Mouse (Mus musculus) neural tube, embryonic 13.5 days (tissue): ENCODE results near the gene Kcnj14. TPM values are rescaled to one million over a fixed set of nuclear protein-coding genes. Genes with fewer than 3 reads are reported as not detected.

Experiments used
- ATAC-seq: fragments of 200-750 bp; cut with Nextera tagmentation; 2 replicates; pipeline ENCODE4 v1.8.0; 2017; ENCODE audit warnings: low read depth, mild to moderate bottlenecking, moderate TSS enrichment, moderate library complexity
- H3K27ac ChIP-seq: fragments of 300-500 bp; sonication (generic); replicated peaks from 2 replicates; pipeline ENCODE4 v1.5.1; 2015; ENCODE audit warnings: moderate library complexity, mild to moderate bottlenecking, inconsistent platforms
- H3K27me3 ChIP-seq: fragments of 300-500 bp; sonication (generic); 2 replicates; pipeline ENCODE4 v1.6.1; 2015; ENCODE audit warnings: mild to moderate bottlenecking, inconsistent platforms
- H3K36me3 ChIP-seq: fragments of 300-500 bp; sonication (generic); 2 replicates; pipeline ENCODE4 v1.6.1; 2015; ENCODE audit warnings: mild to moderate bottlenecking, inconsistent platforms
- H3K4me1 ChIP-seq: fragments of 300-500 bp; sonication (generic); replicated peaks from 2 replicates; pipeline ENCODE4 v1.6.1; 2015; ENCODE audit warnings: inconsistent platforms
- H3K4me2 ChIP-seq: fragments of 300-500 bp; sonication (generic); 2 replicates; pipeline ENCODE4 v1.6.1; 2015; ENCODE audit warnings: inconsistent platforms, mild to moderate bottlenecking, moderate library complexity
- H3K4me3 ChIP-seq: fragments of 300-500 bp; sonication (generic); 2 replicates; pipeline ENCODE4 v1.5.1; 2015; ENCODE audit warnings: mild to moderate bottlenecking, inconsistent platforms
- H3K9ac ChIP-seq: fragments of 300-500 bp; sonication (generic); 2 replicates; pipeline ENCODE4 v1.6.1; 2015; ENCODE audit warnings: moderate library complexity, mild to moderate bottlenecking, inconsistent platforms
- H3K9me3 ChIP-seq: fragments of 300-500 bp; sonication (generic); 2 replicates; pipeline ENCODE4 v1.6.1; 2016; ENCODE audit warnings: inconsistent platforms
- WGBS: fragments of 180-500 bp; shearing (Covaris S2); methylation state at CpG from one replicate; pipeline ENCODE4 v1.1.7; 2015; 5-methylcytosine and 5-hydroxymethylcytosine counted together
- polyA plus RNA-seq: library from polyadenylated mRNA; unstranded; fragments of >200 nt; fragmentation: Nextera tagmentation; extraction: Ambion mirVana; gene quantifications from 2 replicates; pipeline ENCODE4 v1.2.1, GENCODE M21; 2015

The Kcnj14 gene
- polyA plus RNA-seq, result 0.85 and 0.93 TPM in 2 replicates

DNA sequence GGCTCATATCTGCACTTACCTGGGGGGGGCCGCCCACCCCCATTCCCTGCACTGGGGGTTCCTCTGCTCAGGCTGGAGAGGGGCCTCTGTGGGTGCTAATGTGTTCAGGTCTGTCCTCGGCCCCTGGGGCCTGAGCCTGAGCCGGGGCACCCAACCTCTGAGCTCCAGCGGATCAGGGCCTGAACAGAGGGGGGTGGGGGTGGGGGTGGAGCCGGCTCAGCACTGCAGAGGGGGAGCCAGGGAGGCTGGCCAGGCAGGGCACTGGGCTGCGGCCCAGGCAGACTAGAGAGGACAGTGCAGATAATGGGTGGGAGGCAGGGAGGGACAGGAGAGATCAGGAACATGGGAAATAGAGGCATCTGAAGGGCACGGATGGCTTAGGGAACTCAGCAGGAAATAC, at the start of gene Kcnj14:
Gene Kcnj14 (minus strand): TSS at position 185 of the 400 bp plus-strand sequence.
- 77% methylated on average over 7 of the region's 7 CpGs for WGBS
- peak within 1 kb of the TSS; percentile 22; the same call in 1 of the 2 replicates for H3K9ac ChIP-seq
- H3K36me3 ChIP-seq, result peaks cover 66% of the 10 kb centered on the region

DNA sequence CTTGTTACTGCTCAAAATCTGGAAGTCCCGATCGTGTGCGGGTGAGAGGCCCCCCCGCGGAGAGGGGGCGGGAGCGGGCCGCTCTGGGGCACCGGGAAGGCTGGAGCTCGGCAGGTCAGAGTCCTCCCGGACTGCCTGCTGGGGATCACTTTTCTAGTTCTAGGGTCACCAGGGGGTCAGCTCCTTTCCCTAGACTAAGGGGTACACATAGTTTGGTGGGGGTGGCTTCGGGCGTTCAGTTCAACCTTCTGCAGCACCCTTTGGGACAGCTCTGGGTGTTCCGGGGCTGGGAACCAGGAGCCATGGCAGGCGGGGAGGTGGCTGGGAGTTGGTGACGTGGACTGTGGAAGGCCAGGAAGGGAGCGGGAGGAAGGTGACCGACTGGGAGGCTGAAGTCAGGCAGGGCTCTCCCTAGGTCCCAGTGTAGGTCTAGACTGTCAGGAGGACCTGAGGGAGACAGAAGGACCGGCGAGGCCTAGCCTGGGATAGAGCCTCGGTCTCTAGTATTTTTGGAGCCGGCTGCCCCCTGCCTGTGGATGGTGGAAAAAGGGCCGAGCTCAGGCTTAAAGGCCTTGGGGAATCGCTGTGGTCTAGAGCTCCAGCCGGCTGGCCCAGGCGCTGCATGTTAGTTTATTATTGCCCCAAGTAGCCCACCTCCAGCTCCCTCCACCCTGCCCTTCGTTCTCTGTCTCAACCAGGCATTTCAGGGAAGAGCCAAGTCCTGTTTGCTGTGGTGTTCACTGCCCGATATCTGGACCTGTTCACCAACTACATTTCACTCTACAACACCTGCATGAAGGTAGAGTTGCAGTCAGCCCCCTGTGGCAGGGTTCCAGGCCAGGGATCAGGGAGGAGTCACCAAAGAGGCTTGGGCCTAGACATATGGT, 48.7 kb upstream of the Kcnj14 start:
- Histone ChIP-seq H3K4me1 (peaks cover 50% of the 10 kb centered on the region), H3K9me3 (no peaks in the 10 kb centered on the region), H3K36me3 (peaks cover 39% of the 10 kb centered on the region), H3K4me3 (peak overlapping the region; percentile 87), H3K27ac (peak overlapping the region; percentile 89), H3K4me2 (peak overlapping the region; percentile 76), H3K27me3 (peaks cover 26% of the 10 kb centered on the region), H3K9ac (peak overlapping the region; percentile 98)
- 2% methylated on average over 28 of the region's 28 CpGs for WGBS
- peak; percentile 36 for ATAC-seq

More for the DNA sequence above, at the start of gene Kcnj14:
- Histone ChIP-seq H3K27ac (no peak within 1 kb of the TSS), H3K9me3 (no peaks in the 10 kb centered on the region), H3K27me3 (peaks cover 12% of the 10 kb centered on the region), H3K4me1 (peaks cover 2% of the 10 kb centered on the region), H3K4me2 (no peak within 1 kb of the TSS), H3K4me3 (no peak within 1 kb of the TSS)
- no peak for ATAC-seq

- H3K4me1 ChIP-seq, result peaks cover 57% of the 10 kb centered on the region
- H3K27me3 ChIP-seq, result peaks cover 32% of the 10 kb centered on the region
- H3K36me3 ChIP-seq, result peaks cover 34% of the 10 kb centered on the region
- peak within 1 kb of the TSS; percentile 89 for H3K27ac ChIP-seq
- peak within 1 kb of the TSS; percentile 87 for H3K4me3 ChIP-seq
- ATAC-seq, result peak; percentile 61
- H3K4me2 ChIP-seq, result peak within 1 kb of the TSS; percentile 76
- no peaks in the 10 kb centered on the region for H3K9me3 ChIP-seq
- H3K9ac ChIP-seq, result peak within 1 kb of the TSS; percentile 98
- WGBS, result under 1% methylated on average over 18 of the region's 18 CpGs
Observed at GRCm38 (mm10) chr7:45872624-45873023, 48.0 kb upstream of the Kcnj14 start, which contains the start of gene Kdelr1. Gene Kdelr1 (plus strand): TSS chr7:45872772.

DNA sequence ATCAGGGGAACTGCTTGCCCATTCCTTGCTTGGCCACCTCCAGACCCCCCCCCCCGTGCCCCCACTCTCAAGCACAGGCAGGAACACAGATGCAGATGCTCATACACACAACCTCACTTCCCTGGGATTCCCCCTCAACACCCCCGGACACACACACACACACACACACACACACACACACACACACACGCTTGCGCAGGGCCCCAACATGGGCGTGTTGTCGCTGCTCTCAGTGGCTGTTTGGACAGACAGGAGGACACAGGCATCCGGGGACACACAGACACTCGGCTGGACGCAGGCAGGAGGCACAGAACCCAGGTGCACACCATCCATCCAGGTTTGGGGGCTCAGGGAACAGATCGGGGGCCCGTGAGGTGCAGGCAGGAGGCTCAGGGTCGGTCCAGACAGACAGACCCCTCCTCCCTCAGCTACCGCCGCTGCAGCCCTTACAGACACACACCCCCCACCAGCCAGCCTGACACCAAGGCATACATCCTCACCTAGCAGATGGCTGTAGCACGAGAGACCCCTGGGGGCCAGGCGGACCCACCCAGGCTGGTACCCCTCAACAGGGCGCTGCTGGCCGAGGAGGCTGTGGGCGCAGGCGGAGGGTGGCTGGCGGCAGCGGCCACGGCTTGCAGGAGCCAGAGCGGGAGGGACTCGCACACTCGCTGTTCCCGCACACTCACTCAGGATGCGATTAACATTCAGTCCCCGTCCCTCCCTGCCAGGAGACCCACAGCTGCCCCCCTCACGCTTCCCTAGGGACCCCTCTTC, 45.9 kb upstream of the Kcnj14 start:
- H3K4me1 ChIP-seq, result peaks cover 75% of the 10 kb centered on the region

DNA sequence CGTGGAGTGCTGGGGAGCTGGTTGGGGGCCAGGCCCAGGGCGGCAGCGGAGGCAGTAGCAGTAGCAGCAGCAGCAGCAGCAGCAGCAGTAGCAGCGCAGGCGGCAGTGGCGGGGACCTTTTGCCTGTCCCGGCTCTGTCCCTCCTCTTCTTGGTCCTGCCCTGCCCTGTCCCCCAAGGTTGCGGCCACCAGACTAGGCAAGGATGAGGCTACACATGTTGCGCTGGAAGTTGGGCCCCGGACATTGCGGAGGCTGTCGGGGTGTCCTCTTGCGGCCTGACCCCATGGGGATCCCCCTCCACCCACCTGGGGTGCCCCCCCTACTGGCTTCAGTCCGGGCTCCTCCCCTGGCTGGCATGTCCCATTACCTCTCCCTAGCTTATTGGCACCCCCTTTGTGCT, 45.2 kb upstream of the Kcnj14 start:
- H3K36me3 ChIP-seq, result peaks cover 8% of the 10 kb centered on the region
- peak overlapping the region; percentile 64 for H3K4me2 ChIP-seq
- no peak for ATAC-seq
- peak overlapping the region; percentile 44 for H3K4me3 ChIP-seq
- H3K27ac ChIP-seq, result peak overlapping the region; percentile 49; the same call in 1 of the 2 replicates
- H3K4me1 ChIP-seq, result peaks cover 71% of the 10 kb centered on the region
- H3K27me3 ChIP-seq, result peaks cover 43% of the 10 kb centered on the region
- peak overlapping the region; percentile 87 for H3K9ac ChIP-seq
- 4% methylated on average over 14 of the region's 14 CpGs for WGBS
- no peaks in the 10 kb centered on the region for H3K9me3 ChIP-seq

More for the DNA sequence above, 45.9 kb upstream of the Kcnj14 start:
- Histone ChIP-seq H3K36me3 (peaks cover 12% of the 10 kb centered on the region), H3K4me2 (peak overlapping the region; percentile 64), H3K9ac (peak overlapping the region; percentile 87), H3K4me3 (peak overlapping the region; percentile 44), H3K9me3 (no peaks in the 10 kb centered on the region), H3K27ac (peak overlapping the region; percentile 49), H3K27me3 (peaks cover 40% of the 10 kb centered on the region)
- peak; percentile 13; the same call in 1 of the 2 replicates for ATAC-seq
- WGBS, result under 1% methylated on average over 30 of the region's 30 CpGs

GRCm38 (mm10) chr7:45869107-45869670, 44.6 kb upstream of the Kcnj14 start:
- Histone ChIP-seq H3K27ac (peak overlapping the region; percentile 49; the same call in 1 of the 2 replicates), H3K4me1 (peaks cover 65% of the 10 kb centered on the region), H3K4me2 (peak overlapping the region; percentile 64), H3K27me3 (peaks cover 43% of the 10 kb centered on the region), H3K36me3 (peaks cover 2% of the 10 kb centered on the region; the same call in 1 of the 2 replicates), H3K9me3 (no peaks in the 10 kb centered on the region), H3K9ac (peak overlapping the region; percentile 87), H3K4me3 (peak overlapping the region; percentile 44)
- no peak for ATAC-seq
- WGBS, result 17% methylated on average over 8 of the region's 8 CpGs

GRCm38 (mm10) chr7:45867871-45868270, 43.3 kb upstream of the Kcnj14 start:
- H3K9ac ChIP-seq, result peak overlapping the region; percentile 87; the same call in 1 of the 2 replicates
- 4% methylated on average over 2 of the region's 2 CpGs for WGBS
- H3K27me3 ChIP-seq, result peaks cover 43% of the 10 kb centered on the region
- H3K27ac ChIP-seq, result no peak overlapping the region
- H3K36me3 ChIP-seq, result no peaks in the 10 kb centered on the region
- peaks cover 57% of the 10 kb centered on the region for H3K4me1 ChIP-seq
- peak overlapping the region; percentile 64 for H3K4me2 ChIP-seq
- H3K4me3 ChIP-seq, result peak overlapping the region; percentile 44
- no peaks in the 10 kb centered on the region for H3K9me3 ChIP-seq
- no peak for ATAC-seq

- Histone ChIP-seq H3K4me1 (peaks cover 59% of the 10 kb centered on the region), H3K27me3 (peaks cover 37% of the 10 kb centered on the region), H3K4me3 (peak overlapping the region; percentile 56), H3K9me3 (no peaks in the 10 kb centered on the region), H3K27ac (peak overlapping the region; percentile 69), H3K36me3 (no peaks in the 10 kb centered on the region), H3K4me2 (peak overlapping the region; percentile 64), H3K9ac (peak overlapping the region; percentile 87)
- under 1% methylated on average over 117 of the region's 117 CpGs for WGBS
- peak; percentile 42 for ATAC-seq
Observed at GRCm38 (mm10) chr7:45865925-45866910, 41.6 kb upstream of the Kcnj14 start.

- Histone ChIP-seq H3K4me1 (peaks cover 52% of the 10 kb centered on the region), H3K9me3 (no peaks in the 10 kb centered on the region), H3K4me2 (no peak overlapping the region), H3K4me3 (no peak overlapping the region), H3K36me3 (no peaks in the 10 kb centered on the region), H3K9ac (no peak overlapping the region), H3K27me3 (peaks cover 26% of the 10 kb centered on the region), H3K27ac (no peak overlapping the region)
- no peak for ATAC-seq
- WGBS, result 53% methylated on average over 3 of the region's 3 CpGs
Observed at GRCm38 (mm10) chr7:45864435-45864834, 39.9 kb upstream of the Kcnj14 start.

GRCm38 (mm10) chr7:45862804-45863203, 38.2 kb upstream of the Kcnj14 start:
- Histone ChIP-seq H3K4me2 (no peak overlapping the region), H3K4me1 (peaks cover 40% of the 10 kb centered on the region), H3K4me3 (no peak overlapping the region), H3K36me3 (no peaks in the 10 kb centered on the region), H3K27ac (no peak overlapping the region), H3K9me3 (no peaks in the 10 kb centered on the region), H3K27me3 (peaks cover 28% of the 10 kb centered on the region), H3K9ac (no peak overlapping the region)
- no peak for ATAC-seq
- 85% methylated on average over 7 of the region's 7 CpGs for WGBS

DNA sequence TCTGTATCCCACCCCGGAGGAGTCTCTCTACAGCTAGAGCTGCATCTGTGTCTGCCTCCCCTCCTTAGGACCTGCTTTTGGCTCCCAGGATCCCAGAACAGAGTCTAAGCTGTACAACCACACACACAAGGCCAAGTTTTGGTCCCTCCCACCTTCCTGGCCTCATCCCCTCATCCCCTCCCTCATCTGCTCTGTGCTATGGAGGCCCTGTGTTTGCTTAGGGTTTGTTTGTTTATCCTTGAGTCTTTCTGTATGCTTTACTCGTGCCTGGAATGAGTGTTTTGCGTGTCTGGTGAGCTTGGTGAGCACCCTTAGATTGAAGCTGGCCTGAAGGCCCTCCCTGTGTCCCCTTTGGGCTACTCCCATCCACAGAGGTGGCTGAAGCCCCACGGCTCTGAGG, 34.4 kb upstream of the Kcnj14 start:
- H3K27me3 ChIP-seq, result peaks cover 47% of the 10 kb centered on the region
- H3K27ac ChIP-seq, result no peak overlapping the region
- no peaks in the 10 kb centered on the region for H3K36me3 ChIP-seq
- H3K9me3 ChIP-seq, result no peaks in the 10 kb centered on the region
- WGBS, result 69% methylated on average over 4 of the region's 4 CpGs
- no peak for ATAC-seq
- H3K4me1 ChIP-seq, result peaks cover 33% of the 10 kb centered on the region
- H3K9ac ChIP-seq, result no peak overlapping the region
- H3K4me2 ChIP-seq, result no peak overlapping the region
- H3K4me3 ChIP-seq, result no peak overlapping the region
